Mouse (Mus musculus) embryonic fibroblast, embryonic 13.5 days (primary cell): ENCODE data around the gene Rsl1d1. TPM values are rescaled to one million over a fixed set of nuclear protein-coding genes. Genes with fewer than 3 reads are reported as not detected.
"Not testable (repeated sequence)": the region's sequence is repeated elsewhere in the genome, so short reads cannot be mapped to it uniquely, and the experiment has no call there.

Experiments
- H3K27ac ChIP-seq: 2 replicates; pipeline ENCODE4 v1.5.1; 2012; ENCODE audit warnings: low read length, control low read depth, inconsistent platforms; ENCODE audit not compliant: insufficient read depth
- H3K4me1 ChIP-seq: 2 replicates; pipeline ENCODE4 v1.6.1; 2011; ENCODE audit warnings: low read length; ENCODE audit not compliant: control insufficient read depth, insufficient read depth
- H3K4me3 ChIP-seq: 2 replicates; pipeline ENCODE4 v1.5.1; 2011; ENCODE audit warnings: mild to moderate bottlenecking, control low read depth, low read length; ENCODE audit not compliant: insufficient read depth
- CTCF ChIP-seq: IDR thresholded peaks from 2 replicates; pipeline ENCODE4 v1.5.1; 2011; ENCODE audit warnings: mild to moderate bottlenecking, control low read depth, low read length, moderate library complexity, borderline replicate concordance; ENCODE audit not compliant: insufficient read depth
- POLR2A ChIP-seq: IDR thresholded peaks from 2 replicates; pipeline ENCODE4 v1.6.1; 2011; ENCODE audit warnings: low read depth, mild to moderate bottlenecking, control low read depth, low read length, moderate library complexity
- polyA plus RNA-seq: library from polyadenylated mRNA; stranded (reverse); fragments of >200 nt; gene quantifications from 2 replicates; pipeline ENCODE4 v1.2.4, GENCODE M21; 2011; ENCODE audit warnings: low read depth; ENCODE audit not compliant: missing spikeins, insufficient read length

Gene Rsl1d1
- polyA plus RNA-seq, 1 experiment = 190 TPM

GRCm38 (mm10) chr16:11166431-11166830, 36.7 kb downstream of the Rsl1d1 start:
- Histone ChIP-seq H3K4me3 (no peak overlapping the region), H3K4me1 (no peaks in the 10 kb centered on the region), H3K27ac (no peak overlapping the region)
- TF ChIP-seq CTCF (no peak), POLR2A (no peak)

- Histone ChIP-seq H3K27ac (no peak overlapping the region), H3K4me1 (no peaks in the 10 kb centered on the region), H3K4me3 (no peak overlapping the region)
- TF ChIP-seq POLR2A (no peak), CTCF (no peak)
Observed at GRCm38 (mm10) chr16:11164695-11165255, 38.4 kb downstream of the Rsl1d1 start.

- H3K27ac ChIP-seq, H3K4me1 ChIP-seq, H3K4me3 ChIP-seq: not testable (repeated sequence)
Observed at GRCm38 (mm10) chr16:11157721-11158120, 45.4 kb downstream of the Rsl1d1 start.

- no peak overlapping the region for H3K27ac ChIP-seq
- no peak overlapping the region for H3K4me3 ChIP-seq
- H3K4me1 ChIP-seq = no peaks in the 10 kb centered on the region
- TF ChIP-seq CTCF (no peak), POLR2A (no peak)
Observed at GRCm38 (mm10) chr16:11154500-11154899, 48.6 kb downstream of the Rsl1d1 start.

GRCm38 (mm10) chr16:11143706-11144483, 59.2 kb downstream of the Rsl1d1 start:
- H3K27ac ChIP-seq, H3K4me3 ChIP-seq, H3K4me1 ChIP-seq: not testable (repeated sequence)

Other genes starting within 250 kb of the Rsl1d1 start
- gene Snn, start 142.4 kb downstream of the Rsl1d1 start, polyA plus RNA-seq = 25.5 and 28.0 TPM in 2 replicates
- gene Litaf, start 137.2 kb downstream of the Rsl1d1 start, polyA plus RNA-seq = 88.1 and 97.9 TPM in 2 replicates
- gene Txndc11, start 68.7 kb downstream of the Rsl1d1 start, polyA plus RNA-seq = 26.6 and 27.1 TPM in 2 replicates
- 147 and 159 TPM in 2 replicates for gene Zc3h7a, start 26.9 kb downstream of the Rsl1d1 start, polyA plus RNA-seq
- 241 and 246 TPM in 2 replicates for gene Gspt1, start 51.0 kb upstream of the Rsl1d1 start, polyA plus RNA-seq
- gene Tnfrsf17, start 110.5 kb upstream of the Rsl1d1 start, polyA plus RNA-seq = not detected in 2 replicates
- gene Snx29, start 119.6 kb upstream of the Rsl1d1 start, polyA plus RNA-seq = 2.7 and 4.9 TPM in 2 replicates